28 mouse cellular contexts compared by ENCODE assay signal in genomic region chr5:66382111-66382510, GRCm38 (mm10).
"Had no signal": no experiment of that assay in that cellular context is flagged by ENCODE, and none has a peak within 500 bp of the region (broad histone marks: within the 10 kb centered on the region; RNA-seq: fewer than 3 reads in every experiment).

No protein-coding gene starts in this region.

- H3K27ac ChIP-seq: gastrocnemius, adult 2 months; heart, adult 2 months; heart, embryonic 13.5 days; heart, embryonic 15.5 days; hindbrain, embryonic 10.5 days; hindbrain, embryonic 13.5 days; hindbrain, embryonic 15.5 days; hindbrain, postnatal 0 days; kidney, embryonic 15.5 days; kidney, postnatal 0 days; limb, embryonic 10.5 days; limb, embryonic 12.5 days had no signal

- H3K36me3 ChIP-seq: heart, embryonic 13.5 days; heart, embryonic 15.5 days; hindbrain, embryonic 10.5 days; hindbrain, embryonic 15.5 days; limb, embryonic 10.5 days had no signal

- H3K27me3 ChIP-seq: heart, embryonic 13.5 days; heart, embryonic 15.5 days; hindbrain, embryonic 13.5 days; hindbrain, embryonic 15.5 days; kidney, embryonic 15.5 days had no signal

- H3K9me3 ChIP-seq: heart, embryonic 13.5 days; heart, embryonic 15.5 days; hindbrain, embryonic 10.5 days; hindbrain, embryonic 13.5 days; hindbrain, embryonic 15.5 days; kidney, embryonic 15.5 days; limb, embryonic 10.5 days; limb, embryonic 12.5 days had no signal

- H3K4me3 ChIP-seq: gastrocnemius, adult 2 months; heart, adult 2 months; heart, embryonic 13.5 days; heart, embryonic 15.5 days; hindbrain, embryonic 10.5 days; hindbrain, embryonic 13.5 days; hindbrain, embryonic 15.5 days; kidney, embryonic 15.5 days; limb, embryonic 10.5 days; limb, embryonic 12.5 days had no signal

- H3K9ac ChIP-seq: heart, embryonic 13.5 days; heart, embryonic 15.5 days; hindbrain, embryonic 13.5 days; hindbrain, embryonic 15.5 days; kidney, embryonic 15.5 days; limb, embryonic 12.5 days had no signal

- H3K4me1 ChIP-seq: heart, embryonic 13.5 days; heart, embryonic 15.5 days had no signal

- ATAC-seq: hindbrain, postnatal 0 days; intestine, embryonic 16.5 days had no signal

- H3K4me2 ChIP-seq: heart, embryonic 11.5 days; heart, embryonic 13.5 days; heart, embryonic 15.5 days; hindbrain, embryonic 13.5 days; hindbrain, embryonic 15.5 days; kidney, embryonic 15.5 days; limb, embryonic 12.5 days; liver, embryonic 11.5 days had no signal

- DNase-seq: gastrocnemius, adult 2 months; gastrocnemius, postnatal 10 days; gastrocnemius, postnatal 25 days; heart, adult 11 months; heart, adult 2 months; heart, postnatal 14 days; heart, postnatal 36 days; kidney, adult 11 months; kidney, adult 2 months; kidney, adult 9 months; kidney, postnatal 14 days; kidney, postnatal 36 days; layer of hippocampus, adult 9-11 months; layer of hippocampus, postnatal 36 days; liver had no signal
